Mouse (Mus musculus) thymus, postnatal 14 days (tissue): Measurements from ENCODE around the gene Recql5.

ENCODE experiments used
- DNase-seq: peaks from one replicate; pipeline ENCODE4 v3.0.0; 2021

Recql5 gene

GRCm38 (mm10) chr11:115933108-115933746 is at the start of gene Recql5, which contains the start of gene Sap30bp:
Gene Recql5, minus strand, starts transcription at chr11:115933477.
Gene Sap30bp, plus strand, starts transcription at chr11:115933282.
- peak; percentile 96 for DNase-seq

- DNase-seq, result no peak
Observed at GRCm38 (mm10) chr11:115982472-115982871, 49.2 kb upstream of the Recql5 start.

DNA sequence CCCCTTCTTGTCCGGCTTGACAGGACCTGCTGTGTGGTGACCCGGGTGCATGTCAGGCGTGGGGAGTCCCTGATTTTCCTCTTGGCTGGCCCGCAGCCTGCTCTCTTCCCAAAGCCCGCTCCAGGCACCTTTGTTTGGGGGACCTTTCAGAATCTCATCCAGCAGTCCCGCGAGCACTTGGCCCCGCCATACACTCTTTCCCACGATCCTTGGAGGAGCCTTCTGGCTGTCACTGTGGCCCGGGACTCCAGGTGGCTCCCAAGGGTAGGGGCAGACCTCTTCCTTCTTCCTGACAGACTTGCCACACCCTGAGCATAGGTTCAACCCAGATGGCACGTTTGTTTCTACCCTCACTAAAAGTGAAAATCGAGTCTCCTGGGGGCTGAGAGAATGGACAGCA is 42.3 kb upstream of the Recql5 start:
- no peak for DNase-seq

DNA sequence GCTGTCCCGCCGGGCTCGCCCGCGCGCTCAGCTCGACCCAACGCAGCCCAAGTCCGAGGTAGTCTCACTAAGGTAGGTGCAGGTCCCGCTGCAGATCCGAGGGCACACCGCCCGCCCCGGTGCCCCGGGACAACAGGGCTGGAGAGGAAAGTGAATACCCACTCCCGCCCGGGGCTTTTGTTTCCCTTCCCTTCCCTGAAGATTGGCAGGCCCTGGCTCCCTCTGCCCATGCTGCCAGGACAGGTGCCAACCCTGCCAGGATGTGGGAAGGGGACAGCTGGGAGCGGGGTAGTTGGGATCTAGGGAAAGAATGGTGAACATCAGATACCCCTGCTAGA is 41.8 kb upstream of the Recql5 start:
- no peak for DNase-seq

DNA sequence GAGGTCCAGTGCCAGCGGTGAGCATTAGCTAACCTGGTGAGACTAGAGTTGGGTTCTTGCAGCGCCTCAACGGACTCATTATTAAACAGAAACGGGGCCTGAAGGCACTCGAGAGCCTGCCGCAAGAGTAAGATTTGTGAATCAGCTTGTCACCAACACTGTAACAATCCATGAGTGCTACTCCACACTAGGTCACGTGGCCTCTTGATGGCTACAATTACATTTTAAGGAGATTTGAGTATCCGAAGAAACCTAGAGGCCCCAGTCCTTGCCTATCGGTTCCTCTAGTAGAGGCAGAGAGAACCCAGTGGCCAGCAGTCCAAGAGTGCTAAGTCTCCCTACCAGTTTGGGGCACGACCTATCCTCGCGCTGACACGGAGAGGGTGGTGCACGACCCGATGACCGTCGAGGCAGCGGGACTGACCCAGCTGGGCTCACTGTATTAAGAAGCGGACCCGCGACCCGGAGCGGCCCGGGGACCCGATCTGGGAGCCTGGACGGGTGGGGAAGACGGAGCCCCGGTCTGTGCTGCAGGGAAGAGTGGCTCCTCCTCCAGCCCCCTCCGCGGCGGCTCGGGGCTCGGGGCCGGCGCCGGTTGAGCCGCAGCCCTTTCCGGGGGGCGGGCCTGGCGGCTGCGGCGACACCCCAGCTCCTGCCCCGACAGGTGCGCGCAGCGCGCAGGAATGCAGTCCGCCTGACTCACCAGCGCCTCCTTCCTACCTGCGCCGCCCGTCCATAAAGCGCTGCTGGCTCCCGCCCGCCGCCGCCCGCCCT is 41.2 kb upstream of the Recql5 start, which contains the start of gene Itgb4:
TSS of gene Itgb4 (plus strand) at position 401 of the 774 bp plus-strand sequence.
- peak; percentile 88 for DNase-seq

DNA sequence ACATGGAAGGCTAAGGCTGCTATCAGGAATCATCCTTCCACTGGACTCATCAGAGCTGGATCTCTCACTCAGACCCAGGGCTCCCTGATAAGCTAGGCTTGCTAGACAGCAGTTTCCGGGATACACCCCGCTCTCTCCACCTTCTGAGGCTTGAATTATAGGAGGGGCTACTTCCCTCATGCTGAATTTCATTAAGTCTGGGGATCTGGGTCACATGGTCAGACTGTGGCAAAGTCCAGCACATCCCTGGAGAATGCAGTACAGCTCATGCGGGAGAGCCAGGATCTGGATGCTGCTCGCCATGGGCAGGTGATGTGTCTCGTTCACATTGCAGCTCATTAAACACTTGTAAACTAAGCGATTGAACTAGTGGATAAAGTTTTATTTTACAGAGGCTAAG is 37.7 kb upstream of the Recql5 start:
- no peak for DNase-seq

DNA sequence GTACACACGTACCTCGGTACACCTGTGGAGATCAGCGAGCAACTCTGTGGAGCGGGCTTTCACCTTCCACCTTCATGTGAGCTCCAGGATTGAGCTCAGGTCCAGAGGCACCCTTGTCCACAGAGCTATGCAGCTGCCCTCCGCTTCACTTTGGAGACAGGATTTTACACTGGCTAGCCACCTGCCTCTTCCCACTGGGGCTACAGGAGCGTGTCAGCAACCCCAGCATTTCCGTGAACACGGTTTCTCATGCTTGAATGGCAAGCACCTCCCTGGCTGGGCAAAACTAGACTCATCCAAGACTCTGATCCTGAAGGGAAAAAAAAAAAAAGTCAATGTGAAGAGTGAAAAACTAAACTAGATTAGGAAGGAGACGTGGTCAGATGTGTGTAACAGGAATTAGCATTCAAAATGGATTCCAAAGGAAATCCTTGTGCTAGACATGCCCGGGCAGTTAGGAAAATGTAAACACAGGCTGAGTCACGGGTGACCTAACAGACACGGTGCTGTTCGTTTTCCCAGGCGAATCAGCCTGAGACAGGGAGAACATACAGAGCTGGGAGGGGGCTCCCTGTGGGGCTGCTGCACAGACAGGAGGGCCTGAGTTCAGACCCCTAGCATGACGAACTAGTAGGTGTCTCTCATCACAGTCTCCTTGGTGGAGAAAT is 36.9 kb upstream of the Recql5 start:
- no peak for DNase-seq

- no peak for DNase-seq
Observed at GRCm38 (mm10) chr11:115968731-115969405, 35.6 kb upstream of the Recql5 start.

DNA sequence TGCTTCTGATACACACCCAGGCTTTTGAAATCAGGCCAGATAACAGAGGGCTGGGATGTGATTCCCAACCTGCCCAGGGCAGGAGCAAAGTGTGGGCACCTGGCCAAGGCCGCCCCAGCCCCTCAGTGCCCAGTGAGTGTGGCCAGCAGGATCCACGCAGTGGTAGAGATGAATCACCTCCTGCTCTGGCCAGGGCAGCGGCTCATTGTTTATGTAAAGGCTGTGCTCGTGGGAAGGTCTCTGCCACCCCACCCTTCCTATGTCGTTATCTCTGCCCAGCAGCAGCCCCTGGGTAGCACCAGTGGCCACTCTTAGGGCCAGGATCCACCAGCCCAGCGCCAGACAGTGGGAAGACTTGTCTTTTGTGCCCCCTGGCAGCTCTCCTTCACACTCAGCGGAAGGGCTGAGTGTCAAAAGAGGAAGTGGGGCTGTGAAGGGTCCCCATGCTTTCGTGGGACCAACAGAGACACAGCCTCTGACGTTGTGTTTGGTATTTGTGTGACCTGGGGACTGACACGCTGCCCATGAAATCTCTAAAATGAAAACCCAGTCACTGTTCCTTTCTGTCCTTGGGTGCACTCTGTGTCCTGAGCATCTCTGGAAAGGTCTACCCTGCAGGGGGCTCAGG is 31.8 kb upstream of the Recql5 start:
- DNase-seq, result no peak

DNA sequence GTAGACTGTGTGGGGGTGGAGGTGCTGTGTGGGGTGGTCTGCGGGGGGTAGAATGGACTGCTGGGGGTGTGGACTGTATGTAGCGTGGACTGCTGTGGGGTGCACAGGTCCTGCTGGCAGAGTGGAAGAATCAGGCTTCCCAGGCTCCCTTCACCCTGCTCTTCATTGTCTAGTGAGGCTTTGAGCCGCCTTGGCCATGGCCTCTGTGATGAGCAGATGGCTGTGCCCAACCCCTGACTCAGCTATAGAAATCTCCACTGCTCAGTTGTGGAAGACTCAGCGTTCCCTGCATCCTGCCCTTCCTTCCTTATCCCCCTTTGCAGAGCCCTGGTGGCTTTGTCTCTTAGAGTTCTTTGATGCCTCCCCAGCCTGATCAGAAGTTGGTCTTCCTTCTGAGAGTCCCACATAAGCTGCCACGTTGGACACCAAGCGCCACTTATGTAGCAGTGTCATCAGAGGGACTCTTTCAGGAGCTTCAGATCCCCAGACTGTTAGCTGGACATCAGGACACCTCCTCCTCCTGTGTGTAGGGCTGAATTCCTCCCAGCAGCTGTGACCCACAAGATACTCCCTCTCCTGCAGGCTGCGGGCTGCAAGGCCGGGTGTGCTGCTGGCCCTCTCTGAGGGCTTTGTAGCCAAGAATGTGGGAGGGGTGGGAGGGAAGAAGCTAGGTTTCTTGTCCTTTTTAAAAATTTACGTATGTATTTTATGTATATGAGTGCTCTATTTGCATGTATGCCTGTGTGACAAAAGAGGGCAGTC is 29.6 kb upstream of the Recql5 start:
- no peak for DNase-seq

- DNase-seq, result no peak
Observed at GRCm38 (mm10) chr11:115959018-115959417, 25.7 kb upstream of the Recql5 start.

DNA sequence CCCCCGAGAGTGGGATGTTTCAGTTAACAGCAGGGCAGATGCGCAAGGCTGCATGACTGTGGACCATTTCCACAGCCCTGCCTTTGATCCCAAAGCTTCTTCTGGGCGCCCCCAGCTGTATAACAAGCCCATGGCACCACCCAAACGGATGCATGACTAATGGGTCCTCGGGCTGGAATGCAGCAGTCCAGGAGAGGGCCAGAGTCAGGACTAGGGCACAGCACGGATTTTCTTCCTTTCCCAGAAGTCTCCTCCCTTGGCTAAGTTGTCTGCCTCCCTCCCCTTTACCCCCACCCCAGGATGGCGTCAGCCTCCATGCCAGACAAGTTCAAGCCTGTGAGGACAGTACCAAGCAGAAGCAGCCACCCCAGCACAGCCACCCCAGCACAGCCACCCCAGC is 24.7 kb upstream of the Recql5 start:
- DNase-seq, result no peak

GRCm38 (mm10) chr11:115956453-115956852 is 23.2 kb upstream of the Recql5 start:
- no peak for DNase-seq

- no peak for DNase-seq
Observed at GRCm38 (mm10) chr11:115955195-115955858, 22.1 kb upstream of the Recql5 start.

GRCm38 (mm10) chr11:115954712-115955111 is 21.4 kb upstream of the Recql5 start:
- DNase-seq, result no peak

DNA sequence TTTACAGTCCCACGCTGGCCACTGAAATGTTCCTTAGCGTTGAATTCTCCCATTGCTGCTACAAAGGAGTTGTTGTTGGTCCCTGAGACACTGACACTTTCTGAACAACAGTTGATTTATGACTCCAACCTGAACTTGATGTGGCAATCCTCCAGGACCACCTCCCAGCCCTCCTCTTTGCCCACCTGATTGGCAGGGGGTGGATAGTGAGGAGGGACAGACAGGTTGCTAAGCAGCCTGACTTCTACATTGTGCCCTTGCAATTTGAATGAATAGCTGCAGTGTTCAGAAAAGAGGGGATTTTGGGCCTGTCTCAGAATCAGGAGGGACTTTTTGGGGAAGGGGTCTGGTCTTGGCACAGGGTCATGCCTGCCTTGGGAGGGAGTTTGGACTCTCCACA is 17.4 kb upstream of the Recql5 start:
- DNase-seq, result no peak

DNA sequence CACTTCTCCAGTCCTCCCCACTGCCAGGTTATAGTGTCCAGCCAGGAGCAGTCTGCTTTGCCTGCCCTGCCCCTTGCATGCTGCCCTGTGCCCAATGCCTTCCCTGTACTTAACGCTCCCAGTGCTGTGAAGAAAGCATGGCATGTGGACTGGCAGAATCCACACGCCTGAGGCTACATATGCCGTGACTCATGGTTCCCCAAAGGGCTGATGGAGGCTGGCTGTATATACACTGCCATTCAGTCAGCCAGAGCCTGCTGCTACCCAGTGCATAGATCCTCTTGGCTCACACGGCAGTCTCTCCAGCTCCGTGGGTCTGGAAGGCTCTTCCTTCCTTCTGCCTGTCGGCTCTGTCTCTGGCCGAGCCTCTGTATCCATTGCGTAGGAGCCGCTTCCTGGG is 15.0 kb upstream of the Recql5 start:
- no peak for DNase-seq

DNA sequence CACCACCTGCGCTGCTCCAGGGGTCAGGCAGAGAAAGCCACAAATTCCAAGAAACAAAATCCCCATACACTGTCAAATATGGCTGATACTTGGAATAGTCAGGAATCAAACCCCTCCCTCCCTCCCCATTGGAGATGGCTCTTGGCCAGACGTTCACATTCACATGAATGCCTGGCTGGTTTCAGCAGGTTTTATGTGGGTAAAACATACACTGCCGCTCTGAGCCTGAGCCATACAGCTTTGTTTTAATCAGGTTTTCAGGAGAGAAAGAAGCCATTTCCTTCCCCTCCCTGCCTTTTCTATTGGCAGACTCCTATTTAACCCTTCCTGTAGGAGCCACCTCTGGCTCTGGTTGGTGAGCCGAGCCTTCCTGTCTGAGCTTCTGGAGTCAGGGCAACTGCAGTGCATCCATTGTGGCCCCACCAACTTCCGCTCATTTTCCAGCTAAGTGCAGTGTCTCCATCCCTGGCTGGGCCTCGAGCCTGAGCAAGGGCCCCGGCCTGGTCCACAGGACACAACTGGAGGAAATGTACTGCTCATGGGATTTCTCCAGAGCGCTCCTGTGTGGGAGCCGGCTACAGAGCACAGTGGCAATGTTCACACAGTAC is 13.0 kb upstream of the Recql5 start:
- DNase-seq, result no peak

DNA sequence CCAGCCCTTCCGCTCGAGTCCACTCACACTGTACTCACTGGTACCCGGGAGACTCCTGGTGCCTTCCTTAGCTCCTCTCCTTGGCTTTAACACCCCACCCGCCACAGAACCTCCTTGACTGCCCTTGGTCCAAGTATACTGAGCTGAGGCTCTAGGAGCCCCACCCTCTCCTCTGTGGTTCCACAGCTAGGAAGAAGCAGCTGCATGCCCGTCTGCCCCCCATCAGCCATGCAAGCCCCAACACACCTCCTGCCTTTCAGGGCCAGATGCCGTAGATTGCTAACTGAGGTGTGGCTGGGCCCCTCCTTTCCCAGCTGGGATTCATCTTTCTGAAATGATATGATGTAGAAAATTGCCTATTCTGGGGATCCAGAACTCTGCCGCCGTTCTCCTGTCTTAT is 12.0 kb upstream of the Recql5 start:
- no peak for DNase-seq

DNA sequence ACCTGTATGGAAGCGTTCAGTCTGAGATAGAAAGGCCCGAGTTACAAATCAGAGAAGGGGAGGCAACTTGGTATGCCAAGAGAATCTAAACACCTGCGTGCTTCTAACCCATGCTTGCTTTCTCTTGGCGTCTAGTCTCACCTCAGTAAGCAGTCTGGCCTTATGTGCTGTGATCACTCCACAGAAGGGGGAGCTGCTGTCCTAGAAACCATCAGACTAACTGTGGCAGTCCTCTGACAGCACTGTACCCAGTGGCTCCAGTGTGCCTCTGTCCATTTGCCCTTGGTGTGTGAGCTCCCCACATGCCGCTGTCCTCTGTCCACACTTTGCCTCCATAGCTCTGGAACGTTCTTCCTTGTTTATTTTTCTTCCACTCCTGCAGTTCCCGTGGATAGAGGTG is 8.7 kb upstream of the Recql5 start:
- DNase-seq, result no peak

- peak; percentile 71 for DNase-seq
Observed at GRCm38 (mm10) chr11:115939690-115940329, 6.5 kb upstream of the Recql5 start.
